Mouse (Mus musculus): ENCODE measurements around the gene Olfr823. TPM values are rescaled to one million over a fixed set of nuclear protein-coding genes. Genes with fewer than 3 reads are reported as not detected.

Gene Olfr823
- not detected in 2 replicates for polyA plus RNA-seq (2012)

DNA sequence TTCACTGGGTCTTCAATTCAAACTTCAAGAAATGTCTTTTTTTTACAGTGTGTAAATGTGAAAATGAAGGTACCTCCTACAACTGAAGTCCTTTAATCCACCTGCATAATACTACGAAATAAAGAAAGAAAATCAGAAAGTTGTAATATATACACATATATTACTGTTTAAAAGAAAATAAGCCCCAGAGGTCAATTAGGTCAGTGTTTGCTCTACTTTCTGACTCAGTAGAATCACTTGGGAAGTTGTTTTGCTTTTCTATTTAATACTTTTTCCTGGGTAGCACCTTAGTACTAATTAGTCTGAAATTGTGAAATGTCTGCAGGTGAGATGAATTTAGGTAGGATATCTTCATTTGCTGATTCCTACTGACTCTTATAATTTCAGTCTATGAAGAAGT is at the start of gene Olfr823:
Gene Olfr823, minus strand, starts transcription at position 101 of the 400 bp plus-strand sequence.

DNA sequence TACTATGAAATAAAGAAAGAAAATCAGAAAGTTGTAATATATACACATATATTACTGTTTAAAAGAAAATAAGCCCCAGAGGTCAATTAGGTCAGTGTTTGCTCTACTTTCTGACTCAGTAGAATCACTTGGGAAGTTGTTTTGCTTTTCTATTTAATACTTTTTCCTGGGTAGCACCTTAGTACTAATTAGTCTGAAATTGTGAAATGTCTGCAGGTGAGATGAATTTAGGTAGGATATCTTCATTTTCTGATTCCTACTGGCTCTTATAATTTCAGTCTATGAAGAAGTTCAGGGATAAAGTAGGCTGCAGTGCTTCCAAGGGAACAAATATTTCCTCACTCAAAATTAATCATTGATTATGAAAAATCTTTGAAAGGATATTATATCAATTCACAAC is 14.7 kb upstream of the Olfr823 start, which contains the start of gene Olfr824:
Gene Olfr824, minus strand, starts transcription at position 101 of the 400 bp plus-strand sequence.

DNA sequence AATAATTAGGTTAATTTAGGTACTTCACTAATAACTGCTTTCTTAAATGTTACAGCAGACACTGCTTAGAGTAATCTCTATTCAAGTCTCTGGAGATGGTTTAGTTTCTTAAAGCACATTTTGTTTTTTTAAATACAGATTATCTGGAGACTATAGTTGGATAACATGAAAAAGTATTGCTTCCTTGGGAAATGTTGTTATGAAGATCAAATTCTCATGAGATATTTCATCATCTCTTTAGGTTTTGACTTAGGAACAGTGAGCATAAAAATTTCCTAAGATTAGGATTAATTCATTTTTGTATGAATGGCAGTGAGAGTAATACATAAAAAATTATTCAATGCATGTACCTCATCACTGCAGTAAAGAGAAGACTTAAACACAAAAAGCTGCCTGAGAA is 44.3 kb downstream of the Olfr823 start, which contains the start of gene Olfr822:
Gene Olfr822, plus strand, starts transcription at position 301 of the 400 bp plus-strand sequence.

Other genes starting within 250 kb of the Olfr823 start
- not detected in 2 replicates for gene Olfr814, start 235.5 kb downstream of the Olfr823 start, polyA plus RNA-seq (2012)
- gene Olfr815, start 209.5 kb downstream of the Olfr823 start, polyA plus RNA-seq (2012) = not detected in 2 replicates
- gene Olfr816, start 199.8 kb downstream of the Olfr823 start, polyA plus RNA-seq (2012) = not detected in 2 replicates
- gene Olfr818, start 166.3 kb downstream of the Olfr823 start, polyA plus RNA-seq (2012) = not detected in 2 replicates
- gene Olfr819, start 148.1 kb downstream of the Olfr823 start, polyA plus RNA-seq (2012) = not detected in 2 replicates
- gene Olfr247, start 139.2 kb downstream of the Olfr823 start, polyA plus RNA-seq (2012) = not detected in 2 replicates
- gene Gm10310, start 130.3 kb downstream of the Olfr823 start, polyA plus RNA-seq (2012) = not detected in 2 replicates
- not detected in 2 replicates for gene Olfr820, start 102.8 kb downstream of the Olfr823 start, polyA plus RNA-seq (2012)
- gene Olfr821, start 85.0 kb downstream of the Olfr823 start, polyA plus RNA-seq (2012) = not detected in 2 replicates
- gene Olfr822, start 44.2 kb downstream of the Olfr823 start, polyA plus RNA-seq (2012) = not detected in 2 replicates
- not detected in 2 replicates for gene Olfr824, start 14.6 kb upstream of the Olfr823 start, polyA plus RNA-seq (2012)
- gene Olfr825, start 51.4 kb upstream of the Olfr823 start, polyA plus RNA-seq (2012) = 0.03 TPM in 1 of 2 replicates, not detected in the other
- gene Olfr826, start 68.8 kb upstream of the Olfr823 start, polyA plus RNA-seq (2012) = not detected in 2 replicates
- gene Olfr827, start 99.0 kb upstream of the Olfr823 start, polyA plus RNA-seq (2012) = not detected in 2 replicates
- not detected in 2 replicates for gene Neurod4, start 164.9 kb upstream of the Olfr823 start, polyA plus RNA-seq (2012)
- gene Tespa1, start 207.5 kb upstream of the Olfr823 start, polyA plus RNA-seq (2012) = 0.84 and 2.8 TPM in 2 replicates